Mouse (Mus musculus): ENCODE data around the gene Saysd1.

GRCm38 (mm10) chr14:20032016-20032737 is 106.2 kb downstream of the Saysd1 start:
- TF ChIP-seq CTCF (IDR thresholded peaks at IDR 0.05) (no peak), POLR2A (IDR thresholded peaks at IDR 0.05; ENCODE audit: insufficient read depth, low read depth, low read length) (no peak)
